ENCODE assay signal across 12 mouse cellular contexts in genomic region chr14:47986483-47986882, GRCm38 (mm10).
DNase-seq lines count a peak whose midpoint lies in the region; ATAC-seq and TF ChIP-seq lines count a peak whose summit lies in the region.
"Had no signal": no experiment of that assay in that cellular context is flagged by ENCODE, and none has a peak within 500 bp of the region (broad histone marks: within the 10 kb centered on the region; RNA-seq: fewer than 3 reads in every experiment).

No protein-coding gene starts in this region.

- no peak for ATAC-seq in heart, postnatal 0 days (ENCODE audit: insufficient read depth, low read depth)
- ATAC-seq: forebrain, postnatal 0 days had no signal

- H3K36me3 ChIP-seq in heart, embryonic 10.5 days = no peaks in the 10 kb centered on the region
- no peaks in the 10 kb centered on the region for H3K36me3 ChIP-seq in heart, postnatal 0 days (replicated peaks; ENCODE audit: control insufficient read depth, insufficient read depth, low read length)
- H3K36me3 ChIP-seq: hindbrain, embryonic 15.5 days had no signal

- H3K9ac ChIP-seq in heart, postnatal 0 days (replicated peaks; ENCODE audit: low read depth, low read length) = no peak overlapping the region
- H3K9ac ChIP-seq: forebrain, postnatal 0 days; hindbrain, embryonic 15.5 days; liver, embryonic 14.5 days had no signal

- H3K4me1 ChIP-seq in heart, embryonic 10.5 days = 0 out of 2 replicates have a peak, but pooled peaks cover 3% of the 10 kb centered on the region
- no peaks in the 10 kb centered on the region for H3K4me1 ChIP-seq in heart, postnatal 0 days (ENCODE audit: control insufficient read depth, insufficient read depth)

- no peak for TF ChIP-seq EP300 in heart, postnatal 0 days (IDR thresholded peaks at IDR 0.05; ENCODE audit: low read depth)

- H3K4me3 ChIP-seq in heart, embryonic 10.5 days = no peak overlapping the region
- H3K4me3 ChIP-seq in heart, postnatal 0 days (ENCODE audit: low read depth, low read length) = no peak overlapping the region
- H3K4me3 ChIP-seq in layer of hippocampus, adult 2 months = no peak overlapping the region
- H3K4me3 ChIP-seq: hindbrain, embryonic 15.5 days had no signal

- no peak for TF ChIP-seq CTCF in heart, postnatal 0 days (IDR thresholded peaks at IDR 0.05; ENCODE audit: low read depth)
- no peak for TF ChIP-seq CTCF in layer of hippocampus, adult 2 months (conservative IDR thresholded peaks at IDR 0.05)

- H3K27ac ChIP-seq in heart, embryonic 10.5 days = no peak overlapping the region
- H3K27ac ChIP-seq in heart, postnatal 0 days (ENCODE audit: low read depth) = no peak overlapping the region
- H3K27ac ChIP-seq in layer of hippocampus, adult 2 months = no peak overlapping the region
- H3K27ac ChIP-seq: hindbrain, embryonic 15.5 days; liver, embryonic 14.5 days had no signal

- peak; percentile 26 for DNase-seq in heart, adult 8-10 months (ENCODE audit: low spot score)
- no peak for DNase-seq in heart, embryonic 10.5 days (ENCODE audit: low spot score)
- peak; percentile 73 for DNase-seq in 3T3-L1 (ENCODE audit: low read depth, low spot score)
- DNase-seq in embryo, embryonic 10 days (ENCODE audit: low spot score) = peak; percentile 51
- peak; percentile 6 for DNase-seq in heart, postnatal 0 days (ENCODE audit: low spot score)
- DNase-seq in left cerebral cortex, adult 11 months (ENCODE audit: low spot score) = no peak
- DNase-seq in layer of hippocampus, adult 2 months (ENCODE audit: low spot score in 2 of 2) = no peak
- no peak for DNase-seq in left cerebral cortex, adult 9 months (ENCODE audit: low spot score in 2 of 2)
- DNase-seq: cerebellum, postnatal 10 days; forebrain, postnatal 0 days had no signal

- no peaks in the 10 kb centered on the region for H3K27me3 ChIP-seq in heart, embryonic 10.5 days (ENCODE audit: insufficient read depth, poor library complexity, severe bottlenecking)
- no peaks in the 10 kb centered on the region for H3K27me3 ChIP-seq in heart, postnatal 0 days (ENCODE audit: control insufficient read depth, insufficient read depth, low read length)
- H3K27me3 ChIP-seq: hindbrain, embryonic 15.5 days had no signal

- WGBS in heart, embryonic 10.5 days = 20% methylated on average over 3 of the region's 3 CpGs
- 20% methylated on average over 3 of the region's 3 CpGs for WGBS in heart, postnatal 0 days

- H3K4me2 ChIP-seq in heart, postnatal 0 days (ENCODE audit: low read depth, low read length) = no peak overlapping the region
- H3K4me2 ChIP-seq: hindbrain, embryonic 15.5 days had no signal

- H3K9me3 ChIP-seq in heart, embryonic 10.5 days = no peaks in the 10 kb centered on the region
- H3K9me3 ChIP-seq in heart, postnatal 0 days (replicated peaks; ENCODE audit: control insufficient read depth, low read length) = no peaks in the 10 kb centered on the region
- H3K9me3 ChIP-seq: hindbrain, embryonic 15.5 days had no signal

Comparison
In these comparisons a context has a peak if more than half of its experiments do, and no peak if none do; other contexts are left out.
1. DNase-seq: peak in heart, adult 8-10 months (single experiment), 3T3-L1 (single experiment), embryo, embryonic 10 days (single experiment) and heart, postnatal 0 days (single experiment); none in heart, embryonic 10.5 days (single experiment), left cerebral cortex, adult 11 months (single experiment), layer of hippocampus, adult 2 months (0 of 2) and left cerebral cortex, adult 9 months (0 of 2).